Mouse (Mus musculus) cerebellum, adult (tissue): ENCODE measurements at regions not wholly inside any gene's neighbourhood (a gene's known extent, or its start where the extent isn't known, plus 50 kb on each side); places are given as distances from the start of the nearest gene placed in this dataset.

Experiments used
- ATAC-seq: cut with Nextera tagmentation; 2 replicates; pipeline ENCODE4 v1.9.2; 2017; ENCODE audit warnings: mild to moderate bottlenecking, moderate library complexity, mixed read lengths; ENCODE audit not compliant: insufficient number of reproducible peaks, low FRiP score, low TSS enrichment

DNA sequence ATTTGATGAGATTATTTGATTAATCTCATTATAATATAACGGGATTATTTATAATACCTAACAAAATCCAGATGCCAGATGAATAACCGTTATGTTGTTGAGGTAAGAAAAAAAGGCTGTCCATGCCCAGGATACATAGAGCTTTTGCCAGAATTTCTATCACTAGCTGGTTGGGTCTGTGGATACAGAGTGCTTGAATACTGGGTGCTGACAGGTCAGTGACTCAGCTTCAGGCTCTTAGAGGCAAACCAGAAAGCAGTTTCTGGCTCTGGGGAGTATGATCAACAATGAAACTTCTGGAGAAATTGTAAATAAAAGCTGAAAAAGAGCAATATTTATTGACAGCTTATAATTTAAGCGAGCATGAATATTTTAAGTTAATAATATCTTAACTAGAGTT lies 109.4 kb upstream of the Ankrd1 start:
- no peak for ATAC-seq

- ATAC-seq = no peak
Observed at GRCm38 (mm10) chr19:36229941-36230340, 110.0 kb upstream of the Ankrd1 start.

- ATAC-seq = no peak
Observed at GRCm38 (mm10) chr19:36235131-36235530, 113.0 kb upstream of the Pcgf5 start.

DNA sequence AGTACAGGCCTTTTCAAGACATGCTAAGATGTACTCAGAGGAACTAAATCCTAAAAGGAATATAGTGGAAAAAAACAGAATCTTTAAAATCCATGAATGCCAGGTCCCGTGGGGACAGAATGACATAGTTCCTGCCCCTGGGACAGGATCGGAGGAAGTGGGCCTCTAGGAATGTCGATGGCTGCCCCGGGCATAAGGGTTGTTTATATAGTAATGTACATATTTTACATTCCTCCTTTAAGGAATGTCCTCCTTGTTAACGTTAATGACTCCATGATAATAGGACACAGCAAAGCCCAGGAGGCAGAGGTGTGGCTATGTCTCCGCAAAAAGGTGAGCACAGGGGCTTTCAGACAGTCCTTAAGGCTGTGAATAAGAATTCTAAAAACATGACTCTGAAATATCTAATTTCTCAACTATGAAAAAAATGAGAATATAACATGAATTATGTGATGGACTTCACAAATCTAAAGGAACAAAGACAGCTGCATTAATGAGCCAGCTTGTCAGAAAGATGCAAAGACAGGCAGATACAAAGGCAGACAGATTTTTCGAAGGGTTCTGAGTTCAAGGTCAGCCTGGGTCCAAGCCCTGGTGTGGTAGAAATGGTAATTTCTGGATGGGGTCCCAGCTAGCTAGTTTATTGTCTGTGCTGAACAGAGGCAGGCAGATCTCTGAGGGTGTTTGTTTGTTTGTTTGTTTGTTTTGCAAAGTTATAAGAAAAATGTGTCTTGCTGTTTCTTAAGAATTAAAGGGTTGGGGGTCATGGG lies 111.3 kb upstream of the Pcgf5 start:
- no peak for ATAC-seq

- ATAC-seq = no peak
Observed at GRCm38 (mm10) chr19:36237751-36238150, 110.4 kb upstream of the Pcgf5 start.

GRCm38 (mm10) chr19:36238536-36238935 lies 109.6 kb upstream of the Pcgf5 start:
- no peak for ATAC-seq

DNA sequence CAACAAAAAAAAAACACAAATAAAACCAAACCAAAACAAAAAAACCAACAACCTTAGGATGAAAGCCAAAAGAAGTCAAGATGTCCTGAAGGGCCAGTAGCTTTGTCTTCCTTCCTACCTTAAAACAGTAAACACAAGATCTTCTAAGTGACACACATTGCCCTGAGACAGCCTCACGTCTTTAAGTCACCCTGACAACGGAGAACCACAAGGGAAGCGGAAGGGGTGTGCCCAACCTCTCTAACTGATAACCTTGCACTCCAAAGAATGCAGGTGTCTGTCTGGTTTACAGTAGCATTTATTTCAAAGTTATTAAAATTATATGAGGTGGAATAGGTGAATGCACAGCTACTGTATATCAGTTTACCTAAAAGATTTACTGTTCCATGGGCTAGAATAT lies 105.7 kb upstream of the Pcgf5 start:
- no peak for ATAC-seq

- ATAC-seq = no peak
Observed at GRCm38 (mm10) chr19:36242946-36243345, 105.2 kb upstream of the Pcgf5 start.

DNA sequence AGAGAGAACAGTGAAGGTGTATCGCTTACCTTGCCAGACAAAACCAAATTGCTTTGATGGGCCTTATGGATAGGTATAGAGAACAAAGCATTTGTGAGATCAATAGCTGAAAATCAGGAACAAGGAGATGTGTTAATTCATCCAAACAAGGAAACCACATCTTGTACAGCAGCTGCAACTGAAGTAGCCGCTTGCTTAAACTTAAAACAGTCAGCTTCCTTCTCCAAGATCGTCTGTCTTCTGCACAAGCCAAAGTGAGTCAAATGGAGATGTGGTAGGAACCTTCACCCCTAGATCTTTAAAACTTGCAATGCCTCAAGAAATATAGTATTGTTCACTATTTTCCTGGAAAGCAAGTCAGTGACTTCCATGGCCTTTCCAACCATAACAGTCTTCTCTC lies 95.6 kb upstream of the Pcgf5 start:
- ATAC-seq = no peak

GRCm38 (mm10) chr19:36257748-36258538 lies 90.2 kb upstream of the Pcgf5 start:
- ATAC-seq = no peak

- no peak for ATAC-seq
Observed at GRCm38 (mm10) chr19:36261819-36262218, 86.3 kb upstream of the Pcgf5 start.

DNA sequence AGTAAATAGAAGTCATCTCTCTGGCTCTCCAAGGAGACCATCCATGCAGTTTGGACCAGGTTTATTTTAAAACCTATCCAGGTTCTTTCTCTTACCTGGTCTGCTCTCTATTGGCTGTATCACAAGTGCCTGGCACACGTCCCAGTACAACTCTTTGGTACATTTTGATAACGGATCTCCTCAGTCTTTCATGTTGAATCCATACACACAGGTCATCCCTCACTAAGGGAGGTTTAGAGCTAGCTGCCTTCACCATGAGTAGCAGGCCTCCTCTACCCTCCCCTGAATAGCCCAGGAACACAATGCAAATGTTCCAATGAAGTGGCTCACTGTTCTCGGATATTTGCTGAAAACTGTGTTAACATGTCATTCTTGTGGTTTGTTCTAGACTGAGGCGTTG lies 84.2 kb upstream of the Pcgf5 start:
- no peak for ATAC-seq

GRCm38 (mm10) chr19:36264397-36264796 lies 83.7 kb upstream of the Pcgf5 start:
- no peak for ATAC-seq

DNA sequence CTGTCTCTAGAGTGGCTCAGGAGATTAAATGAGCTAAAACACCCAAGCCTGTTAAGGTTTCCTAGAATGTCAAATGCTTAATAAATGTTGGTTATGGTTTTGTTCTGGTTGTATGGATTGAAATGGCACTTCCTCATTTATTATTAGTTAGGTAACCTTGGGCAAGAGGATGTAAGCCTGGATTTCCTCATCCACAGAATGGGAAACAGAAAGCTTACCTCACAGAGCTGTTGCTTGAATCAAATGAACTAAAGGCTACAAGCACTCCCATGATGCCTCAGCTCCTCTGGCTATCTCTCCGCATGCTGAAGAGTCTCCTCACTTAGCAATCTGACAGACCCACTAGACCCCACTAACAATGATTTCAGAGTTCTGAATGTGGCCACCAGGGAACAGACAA lies 82.8 kb upstream of the Pcgf5 start:
- ATAC-seq = no peak

GRCm38 (mm10) chr19:36266346-36266745 lies 81.8 kb upstream of the Pcgf5 start:
- no peak for ATAC-seq

DNA sequence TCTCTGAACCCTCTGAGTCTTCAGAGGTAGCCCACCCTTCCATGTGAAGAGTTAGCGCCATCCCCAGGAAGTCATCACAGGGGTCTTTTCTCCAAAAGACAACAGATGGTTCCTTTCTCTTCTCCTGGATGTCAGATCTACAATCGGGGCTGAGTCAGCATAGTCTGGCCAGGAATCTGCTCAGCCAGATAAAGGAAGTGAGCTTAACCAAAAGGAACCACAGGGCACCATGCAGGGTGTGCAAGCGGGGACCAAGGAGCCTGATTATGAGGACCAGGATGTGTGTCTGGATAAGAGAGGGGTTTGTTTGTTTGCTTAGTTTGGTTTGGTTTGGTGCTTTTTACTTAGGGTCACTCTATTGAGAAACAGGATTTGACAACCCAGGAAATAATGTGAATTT lies 74.6 kb upstream of the Pcgf5 start:
- ATAC-seq = no peak

GRCm38 (mm10) chr19:36285465-36285864 lies 62.6 kb upstream of the Pcgf5 start:
- ATAC-seq = no peak

- ATAC-seq = no peak
Observed at GRCm38 (mm10) chr19:36290778-36291177, 57.3 kb upstream of the Pcgf5 start.

GRCm38 (mm10) chr19:36293177-36293969 lies 54.7 kb upstream of the Pcgf5 start:
- ATAC-seq = no peak
